ENCODE assay signal across 14 mouse cellular contexts in genomic region chr8:111828595-111828994, GRCm38 (mm10). TPM values are rescaled to one million over a fixed set of nuclear protein-coding genes. Genes with fewer than 3 reads are reported as not detected.
A peak's percentile ranks its signal among the peaks of the same experiment; 100 is the strongest.
DNase-seq lines count a peak whose midpoint lies in the region; ATAC-seq and TF ChIP-seq lines count a peak whose summit lies in the region.
"Had no signal": no experiment of that assay in that cellular context is flagged by ENCODE, and none has a peak within 500 bp of the region (broad histone marks: within the 10 kb centered on the region; RNA-seq: fewer than 3 reads in every experiment).

No protein-coding gene starts in this region.

- H3K4me1 ChIP-seq in brown adipose tissue, adult 24 weeks (ENCODE audit: control insufficient read depth, insufficient read depth, insufficient read length, low read length): peaks cover 11% of the 10 kb centered on the region
- no peaks in the 10 kb centered on the region for H3K4me1 ChIP-seq in midbrain, embryonic 15.5 days
- H3K4me1 ChIP-seq: hindbrain, embryonic 13.5 days had no signal

- TF ChIP-seq CTCF in left cerebral cortex, adult 2 months (IDR thresholded peaks at IDR 0.05): no peak

- H3K4me2 ChIP-seq in midbrain, embryonic 15.5 days: no peak overlapping the region
- H3K4me2 ChIP-seq: hindbrain, embryonic 13.5 days had no signal

- no peak overlapping the region for H3K9ac ChIP-seq in midbrain, embryonic 15.5 days
- H3K9ac ChIP-seq: hindbrain, embryonic 13.5 days had no signal

- no peak overlapping the region for H3K4me3 ChIP-seq in left cerebral cortex, adult 2 months
- no peak overlapping the region for H3K4me3 ChIP-seq in brown adipose tissue, adult 24 weeks (ENCODE audit: insufficient read depth, low read depth, low read length)
- H3K4me3 ChIP-seq in midbrain, embryonic 15.5 days: no peak overlapping the region
- H3K4me3 ChIP-seq: hindbrain, embryonic 13.5 days had no signal

- peaks cover 25% of the 10 kb centered on the region for H3K36me3 ChIP-seq in midbrain, embryonic 15.5 days (replicated peaks)

- 80% methylated on average over 6 of the region's 6 CpGs for WGBS in midbrain, embryonic 15.5 days

- H3K27ac ChIP-seq in left cerebral cortex, adult 2 months: peak overlapping the region; percentile 7; the same call in 1 of the 2 replicates
- peak overlapping the region; percentile 99 for H3K27ac ChIP-seq in brown adipose tissue, adult 24 weeks (replicated peaks; ENCODE audit: low read depth, low read length)
- H3K27ac ChIP-seq in midbrain, embryonic 15.5 days: no peak overlapping the region
- H3K27ac ChIP-seq: hindbrain, embryonic 13.5 days had no signal

- ATAC-seq in midbrain, embryonic 15.5 days (replicated peaks): no peak

- DNase-seq in heart, adult 8-10 months (ENCODE audit: low spot score): peak; percentile 35
- no peak for DNase-seq in heart, postnatal 25 days (ENCODE audit: low spot score)
- DNase-seq in left cerebral cortex, adult 2 months (ENCODE audit: extremely low spot score in 1 of 2, low spot score in 2 of 2): no peak
- no peak for DNase-seq in left cerebral cortex, adult 11 months (ENCODE audit: low spot score)
- peak; percentile 41 for DNase-seq in lung, postnatal 25 days (ENCODE audit: low spot score)
- DNase-seq in cerebellum, adult 9-10 months: no peak
- DNase-seq: adrenal gland, postnatal 36 days; cerebellum, postnatal 10 days; layer of hippocampus, adult 9-11 months; spleen, adult 18-20 months; thymus, postnatal 4 days had no signal

- no peaks in the 10 kb centered on the region for H3K27me3 ChIP-seq in midbrain, embryonic 15.5 days (replicated peaks)
- H3K27me3 ChIP-seq: hindbrain, embryonic 13.5 days had no signal

- H3K9me3 ChIP-seq in midbrain, embryonic 15.5 days: no peaks in the 10 kb centered on the region
- H3K9me3 ChIP-seq: hindbrain, embryonic 13.5 days had no signal

- intact Hi-C loops in heart, postnatal 25 days (cut with DNase I): no loop called here
- intact Hi-C loops in left cerebral cortex, adult 2 months (cut with DNase I): no loop called here

RNA-seq across cellular contexts. Expression of gene Cfdp1, which starts 25.5 kb away (rescaled TPM):
- total RNA-seq in heart, adult 8-10 months (2022): 10 to 100 TPM; 27.4 to 37.6 (median 32.7) TPM
- 10 to 100 TPM; 30.9 to 35.7 TPM for total RNA-seq in heart, postnatal 25 days (2021)
- total RNA-seq in left cerebral cortex, adult 2 months (2021): 10 to 100 TPM; 75.4 to 83.1 TPM
- polyA plus RNA-seq in brown adipose tissue, adult 24 weeks (2012; ENCODE audit: insufficient read depth, insufficient read length, missing spikeins): 60.6 and 88.8 TPM in 2 replicates
- polyA plus RNA-seq in midbrain, embryonic 15.5 days (2015; fragmentation: Nextera tagmentation; extraction: Ambion mirVana): 210 and 216 TPM in 2 replicates

RNA-seq across cellular contexts. Expression of gene Tmem170, which starts 48.0 kb away (rescaled TPM):
- 1 to 10 TPM; 2.5 to 3.6 (median 2.6) TPM for total RNA-seq in heart, adult 8-10 months (2022)
- 1 to 10 TPM; 2.9 to 3.1 TPM for total RNA-seq in heart, postnatal 25 days (2021)
- 1 to 10 TPM; 3.0 to 3.4 TPM for total RNA-seq in left cerebral cortex, adult 2 months (2021)
- polyA plus RNA-seq in brown adipose tissue, adult 24 weeks (2012; ENCODE audit: insufficient read depth, insufficient read length, missing spikeins): 4.5 and 6.0 TPM in 2 replicates
- 3.7 and 3.8 TPM in 2 replicates for polyA plus RNA-seq in midbrain, embryonic 15.5 days (2015; fragmentation: Nextera tagmentation; extraction: Ambion mirVana)

Comparison
In these comparisons a context has a peak if more than half of its experiments do, and no peak if none do; other contexts are left out.
1. DNase-seq: peak in heart, adult 8-10 months (single experiment) and lung, postnatal 25 days (single experiment); none in heart, postnatal 25 days (single experiment), left cerebral cortex, adult 2 months (0 of 2), left cerebral cortex, adult 11 months (single experiment) and cerebellum, adult 9-10 months (single experiment).